Mouse (Mus musculus): ENCODE measurements around the gene Ptprj.
A peak's percentile ranks its signal among the peaks of the same experiment; 100 is the strongest.
"Not testable (repeated sequence)": the region's sequence is repeated elsewhere in the genome, so short reads cannot be mapped to it uniquely, and the experiment has no call there.

Ptprj gene

GRCm38 (mm10) chr2:90474593-90475405 lies 105.6 kb downstream of the Ptprj start:
- DNase-seq, result peak; percentile 86

GRCm38 (mm10) chr2:90472701-90473100 lies 107.7 kb downstream of the Ptprj start:
- DNase-seq, result no peak

DNA sequence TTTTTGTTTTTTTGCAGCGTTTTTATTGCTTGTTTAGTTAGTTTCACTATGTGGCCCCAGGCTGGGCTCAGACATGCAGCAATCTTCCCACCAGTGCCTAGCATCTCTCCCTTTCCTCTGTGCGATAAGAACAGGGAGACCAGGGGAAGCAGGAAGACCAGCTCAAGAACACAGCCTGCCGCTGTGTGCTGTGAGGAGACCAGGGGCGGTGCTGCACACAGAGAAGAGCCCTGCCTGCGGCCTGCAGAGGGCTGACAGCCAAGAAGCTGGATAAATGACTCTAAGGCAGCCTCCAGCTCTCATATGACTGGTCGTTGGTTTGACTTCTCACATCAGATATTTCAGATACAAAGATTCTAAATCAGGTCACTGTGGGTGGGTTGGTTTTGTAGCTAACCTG lies 110.3 kb downstream of the Ptprj start:
- no peak for DNase-seq

GRCm38 (mm10) chr2:90466480-90466879 lies 114.0 kb downstream of the Ptprj start:
- DNase-seq, result no peak

DNA sequence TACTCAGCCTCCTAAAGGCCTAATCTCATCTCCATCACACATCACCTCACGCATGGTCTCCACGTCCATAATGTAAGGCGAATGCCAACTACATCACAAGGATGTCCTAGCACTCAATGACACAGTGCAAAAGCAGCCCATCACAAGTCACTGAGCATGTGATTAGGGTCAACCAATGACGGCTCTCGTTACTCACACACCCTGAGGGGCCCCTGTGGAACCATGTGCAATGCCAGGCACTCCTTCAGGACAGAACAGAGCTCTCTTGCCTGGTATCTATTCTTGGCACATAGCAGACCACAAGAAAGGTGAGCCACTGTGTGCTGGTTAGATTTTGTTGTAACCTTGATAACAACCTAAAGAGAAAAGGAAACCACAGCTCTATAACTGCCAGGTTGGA lies 116.7 kb downstream of the Ptprj start:
- no peak for DNase-seq

GRCm38 (mm10) chr2:90462252-90462651 lies 118.2 kb downstream of the Ptprj start:
- no peak for DNase-seq

DNA sequence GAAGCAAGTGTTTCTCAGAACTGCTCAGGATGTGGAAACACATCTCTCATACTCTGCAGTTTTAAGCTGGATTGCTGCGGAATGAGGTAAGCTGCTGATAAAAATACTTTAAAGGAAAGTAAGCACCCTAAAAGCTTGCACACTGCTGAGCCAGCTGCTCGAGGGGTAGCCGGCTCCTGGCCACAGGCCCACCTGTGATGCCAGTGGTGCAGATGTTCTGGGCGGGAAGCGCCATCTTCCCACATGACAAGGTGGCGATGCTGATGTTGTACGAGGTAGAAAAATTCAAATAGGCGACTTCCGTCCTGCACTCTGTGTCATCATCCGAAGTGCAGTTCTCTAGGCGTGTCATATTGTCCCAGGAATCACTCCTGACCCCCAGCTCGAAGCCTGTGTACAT lies 122.5 kb downstream of the Ptprj start:
- no peak for DNase-seq

DNA sequence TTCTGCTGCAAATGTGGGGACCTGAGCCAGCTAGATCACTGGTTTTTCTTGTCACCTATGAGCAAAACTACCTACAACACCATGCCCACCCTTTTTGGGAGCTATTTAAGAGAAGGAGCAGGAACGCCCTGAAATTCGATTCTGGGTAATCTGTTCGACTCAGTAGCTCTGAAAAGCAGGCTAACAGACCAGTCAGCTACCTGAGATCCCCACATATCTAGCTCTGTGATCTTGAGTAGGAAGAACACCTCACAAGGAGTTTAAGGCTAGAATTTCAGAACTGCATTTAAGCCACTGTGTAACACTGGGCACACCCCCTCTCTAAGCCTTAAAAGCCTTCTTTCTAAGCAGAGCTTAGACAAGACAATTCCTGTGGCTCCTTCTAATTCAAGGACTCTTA lies 128.1 kb downstream of the Ptprj start:
- no peak for DNase-seq

- no peak for DNase-seq
Measured at GRCm38 (mm10) chr2:90448967-90449740, 131.3 kb downstream of the Ptprj start.

DNA sequence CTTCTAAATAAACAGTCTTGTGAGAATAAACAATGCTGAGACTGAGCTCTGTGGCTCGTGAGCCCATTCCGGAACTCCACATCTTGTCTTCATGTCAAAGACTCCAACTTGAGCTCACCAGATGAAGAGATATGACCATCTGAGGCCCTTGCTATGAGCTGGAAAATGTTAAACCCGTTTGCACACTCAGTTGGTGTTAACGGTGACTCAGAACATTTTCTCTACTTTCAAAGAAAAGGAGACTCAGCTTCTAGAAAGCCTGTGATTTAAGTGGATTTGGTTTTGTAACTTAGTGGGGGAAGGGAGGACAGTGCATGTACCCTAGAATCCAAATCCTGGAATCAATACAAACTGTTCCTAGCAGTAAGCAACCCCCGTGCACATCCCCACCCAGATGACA lies 136.6 kb downstream of the Ptprj start:
- DNase-seq, result no peak

DNA sequence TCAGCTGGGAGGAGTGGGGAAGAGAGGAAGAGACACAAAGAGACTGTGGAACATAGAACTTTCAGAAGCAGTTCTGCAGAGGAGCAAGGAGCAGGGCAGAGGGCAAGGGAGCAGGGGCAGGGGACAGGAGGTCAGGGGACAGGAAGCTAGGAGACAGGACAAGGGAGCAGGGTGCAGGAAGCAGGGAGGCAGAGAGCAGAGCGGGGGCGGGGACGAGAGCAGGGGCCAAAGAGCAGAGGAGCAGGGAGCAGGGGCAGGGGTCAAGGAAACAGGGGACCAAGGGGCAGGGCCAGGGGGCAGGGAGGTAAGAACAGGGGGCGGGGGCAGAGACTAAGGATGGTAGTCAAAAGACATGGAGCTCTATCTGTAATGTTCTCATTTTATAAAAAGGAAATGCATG lies 138.6 kb downstream of the Ptprj start:
- not testable (repeated sequence) for DNase-seq

GRCm38 (mm10) chr2:90440169-90440568 lies 140.3 kb downstream of the Ptprj start:
- DNase-seq, result not testable (repeated sequence)

GRCm38 (mm10) chr2:90437453-90437852 lies 143.0 kb downstream of the Ptprj start:
- not testable (repeated sequence) for DNase-seq

GRCm38 (mm10) chr2:90429782-90430181 lies 150.7 kb downstream of the Ptprj start:
- DNase-seq, result not testable (repeated sequence)

DNA sequence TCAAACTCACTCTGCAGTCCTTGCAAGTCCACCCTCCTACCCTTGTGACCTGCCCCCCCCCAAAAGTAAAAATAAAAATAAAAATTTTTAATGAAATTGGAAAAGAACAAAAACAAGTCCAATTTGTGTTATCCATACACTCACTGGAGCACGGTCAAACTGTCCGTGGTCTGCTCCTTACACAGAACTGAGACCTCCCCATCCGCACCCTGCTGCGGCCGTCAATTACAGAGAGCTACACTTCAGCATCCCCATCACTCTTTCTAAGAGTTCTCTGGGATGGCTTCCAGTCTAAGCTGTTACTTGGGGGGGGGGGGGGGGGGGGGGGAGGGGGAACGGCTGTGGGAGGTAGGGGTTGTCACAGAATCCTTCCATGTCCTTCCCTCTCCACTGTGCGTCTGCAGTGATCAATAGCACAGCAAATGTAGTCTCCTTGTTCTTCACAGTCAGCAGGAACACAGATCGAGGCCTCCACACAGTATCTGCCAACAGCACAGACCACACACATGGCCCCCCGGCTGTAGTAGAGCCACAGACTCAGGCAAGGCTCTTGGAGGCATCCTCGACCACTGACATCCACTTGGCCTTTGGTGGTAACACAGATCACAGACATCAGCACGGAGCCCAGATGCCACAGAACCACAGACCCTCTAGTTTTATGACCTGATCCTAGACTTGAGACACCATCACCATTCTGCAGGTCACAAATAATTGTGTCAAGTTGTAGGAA lies 151.3 kb downstream of the Ptprj start:
- not testable (repeated sequence) for DNase-seq

GRCm38 (mm10) chr2:90424937-90425336 lies 155.5 kb downstream of the Ptprj start:
- DNase-seq, result not testable (repeated sequence)

DNA sequence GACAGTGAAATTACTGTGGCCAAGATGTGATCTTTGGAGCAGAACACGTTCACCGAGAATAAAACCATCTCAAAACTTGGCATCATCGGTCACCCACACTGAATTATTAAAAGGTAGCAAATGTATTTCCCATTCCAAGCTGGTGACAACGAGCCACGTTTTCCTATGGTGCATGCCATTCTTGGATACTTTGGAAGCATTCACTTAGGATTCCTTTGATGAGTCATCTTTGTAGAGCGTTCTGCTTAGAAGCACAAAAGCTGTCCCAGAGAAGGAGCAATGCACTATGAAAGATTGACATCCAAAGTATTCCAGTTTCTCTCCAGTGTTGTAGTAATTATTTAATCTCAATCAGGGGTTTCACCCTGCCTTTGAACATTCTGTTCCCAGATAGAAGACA lies 158.2 kb downstream of the Ptprj start:
- DNase-seq, result not testable (repeated sequence)

DNA sequence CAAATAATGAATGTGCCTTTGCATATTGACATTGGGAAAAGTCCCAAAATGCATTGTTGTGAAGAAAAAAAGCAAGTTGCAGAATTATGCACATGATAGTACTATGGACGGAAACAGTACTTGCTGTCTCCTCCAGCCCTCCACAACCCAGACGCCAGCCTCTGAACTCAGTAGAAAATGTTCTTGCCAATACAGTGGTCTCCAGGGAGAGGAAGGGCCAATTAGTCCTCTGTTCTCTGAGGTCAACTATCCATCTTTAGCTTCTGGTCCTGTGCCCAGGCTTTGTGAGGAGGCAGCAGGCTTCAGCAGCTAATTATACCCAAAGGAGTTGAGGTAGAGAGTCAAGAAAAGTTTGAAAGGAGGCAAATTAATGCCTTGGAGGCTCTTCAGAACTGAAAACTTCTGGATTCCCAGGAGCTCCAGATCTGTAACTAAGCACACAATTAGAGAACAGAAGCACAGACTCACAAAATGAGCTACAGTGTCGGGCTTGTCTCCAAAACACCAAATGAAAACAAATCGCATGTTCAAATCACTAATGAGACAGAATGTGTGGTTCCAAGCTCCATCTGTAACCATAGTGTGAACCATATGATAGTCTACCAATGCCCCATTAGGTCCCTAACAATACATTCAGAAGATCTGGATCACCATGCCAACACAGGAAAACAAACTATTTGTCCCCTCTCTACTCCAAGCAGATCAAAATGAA lies 166.2 kb downstream of the Ptprj start:
- not testable (repeated sequence) for DNase-seq

DNA sequence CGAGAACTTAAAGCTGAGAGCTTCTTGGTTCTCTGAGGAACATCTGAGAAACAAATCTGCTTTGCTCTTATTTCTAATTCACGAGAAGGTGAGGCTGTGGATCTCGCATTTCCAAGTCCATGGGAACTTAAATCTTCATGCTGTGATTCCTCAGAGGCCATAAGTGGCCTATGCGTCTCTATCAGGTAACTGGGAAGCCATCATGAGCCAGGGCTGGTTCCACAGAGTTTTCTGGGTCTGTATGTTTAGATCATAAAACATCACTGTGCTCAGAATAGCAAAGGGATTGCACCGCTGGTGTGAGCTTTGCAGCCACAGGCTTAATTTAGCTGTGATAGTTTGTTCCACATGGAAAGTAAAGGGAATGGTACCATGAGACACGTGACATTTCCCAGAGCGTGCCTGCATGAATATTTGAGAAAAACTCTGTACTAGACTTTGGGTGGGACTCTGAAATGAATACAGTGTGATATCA lies 181.8 kb downstream of the Ptprj start, which contains the start of gene Olfr1274-ps:
Olfr1274-ps (plus strand) TSS at position 51 of the 475 bp plus-strand sequence.
- not testable (repeated sequence) for DNase-seq

Data from cerebellum, adult 11 months (tissue).